Mouse (Mus musculus) cerebellum, adult (tissue): ENCODE data around the gene Ago3.

Experiments
- ATAC-seq: cut with Nextera tagmentation; 2 replicates; pipeline ENCODE4 v1.9.2; 2017; ENCODE audit warnings: mild to moderate bottlenecking, moderate library complexity, mixed read lengths; ENCODE audit not compliant: insufficient number of reproducible peaks, low FRiP score, low TSS enrichment

The Ago3 gene

GRCm38 (mm10) chr4:126429347-126430079 lies at the start of gene Ago3:
TSS of gene Ago3 (minus strand) at chr4:126429556.
- peak; percentile 96 for ATAC-seq

- ATAC-seq: no peak
Observed at GRCm38 (mm10) chr4:126473031-126473430, 43.7 kb upstream of the Ago3 start.

GRCm38 (mm10) chr4:126469334-126469733 lies 40.0 kb upstream of the Ago3 start:
- ATAC-seq: no peak

- no peak for ATAC-seq
Observed at GRCm38 (mm10) chr4:126468925-126469324, 39.6 kb upstream of the Ago3 start.

GRCm38 (mm10) chr4:126468285-126468901 lies 39.0 kb upstream of the Ago3 start, which contains the start of gene Ago1:
TSS of gene Ago1 (minus strand) at chr4:126468583.
- ATAC-seq: peak; percentile 87

GRCm38 (mm10) chr4:126467721-126468284 lies 38.4 kb upstream of the Ago3 start:
- ATAC-seq: peak; percentile 26; the same call in 1 of the 2 replicates

GRCm38 (mm10) chr4:126466251-126466750 lies 36.9 kb upstream of the Ago3 start:
- no peak for ATAC-seq

- no peak for ATAC-seq
Observed at GRCm38 (mm10) chr4:126465843-126466242, 36.5 kb upstream of the Ago3 start.

GRCm38 (mm10) chr4:126464892-126465235 lies 35.5 kb upstream of the Ago3 start:
- no peak for ATAC-seq

GRCm38 (mm10) chr4:126464189-126464891 lies 35.0 kb upstream of the Ago3 start:
- no peak for ATAC-seq

GRCm38 (mm10) chr4:126455441-126455840 lies 26.1 kb upstream of the Ago3 start:
- no peak for ATAC-seq

- no peak for ATAC-seq
Observed at GRCm38 (mm10) chr4:126454547-126455254, 25.3 kb upstream of the Ago3 start.

GRCm38 (mm10) chr4:126450268-126450667 lies 20.9 kb upstream of the Ago3 start:
- ATAC-seq: no peak

- ATAC-seq: no peak
Observed at GRCm38 (mm10) chr4:126447126-126447525, 17.8 kb upstream of the Ago3 start.

- ATAC-seq: no peak
Observed at GRCm38 (mm10) chr4:126444528-126444927, 15.2 kb upstream of the Ago3 start.

- ATAC-seq: no peak
Observed at GRCm38 (mm10) chr4:126438261-126438660, 8.9 kb upstream of the Ago3 start.

- ATAC-seq: no peak
Observed at GRCm38 (mm10) chr4:126436268-126436667, 6.9 kb upstream of the Ago3 start.

GRCm38 (mm10) chr4:126434094-126434493 lies 4.7 kb upstream of the Ago3 start:
- ATAC-seq: no peak

- no peak for ATAC-seq
Observed at GRCm38 (mm10) chr4:126433175-126433574, 3.8 kb upstream of the Ago3 start.

- no peak for ATAC-seq
Observed at GRCm38 (mm10) chr4:126431746-126432145, 2.4 kb upstream of the Ago3 start.
